In the genomic region with DNA sequence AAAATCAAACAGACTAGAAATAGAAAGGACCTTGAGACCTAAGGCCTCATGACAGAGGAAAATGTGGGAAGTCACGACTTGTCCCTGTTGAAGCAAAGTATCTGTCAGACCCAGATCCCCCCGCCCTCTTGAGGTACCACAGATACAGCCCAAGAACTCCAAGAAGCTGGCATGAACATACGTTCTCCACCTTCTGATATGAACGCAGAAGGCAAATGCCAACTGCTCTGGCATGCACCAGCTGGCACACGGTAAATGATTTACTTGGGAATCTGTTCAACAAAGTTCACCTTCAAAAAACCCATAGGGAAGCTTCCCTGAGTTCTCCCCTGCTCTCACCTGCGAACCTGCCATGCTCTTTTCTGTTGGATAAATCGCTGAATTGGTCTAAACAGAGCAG, we compare ENCODE assay signal across 30 mouse cellular contexts. TPM values are rescaled to one million over a fixed set of nuclear protein-coding genes. Genes with fewer than 3 reads are reported as not detected.
DNase-seq lines count a peak whose midpoint lies in the region; ATAC-seq and TF ChIP-seq lines count a peak whose summit lies in the region.
"Had no signal": no experiment of that assay in that cellular context is flagged by ENCODE, and none has a peak within 500 bp of the region (broad histone marks: within the 10 kb centered on the region; RNA-seq: fewer than 3 reads in every experiment).

No protein-coding gene starts in this region.

- DNase-seq in hindbrain, postnatal 0 days (ENCODE audit: low spot score), result peak; percentile 10
- no peak for DNase-seq in Patski (ENCODE audit: low read depth, low spot score)
- DNase-seq in kidney, adult 8-10 months, result peak; percentile 72 to 87
- DNase-seq in kidney, postnatal 10 days, result peak; percentile 43
- DNase-seq in adrenal gland, adult 18-20 months (ENCODE audit: low spot score in 2 of 2), result no peak
- no peak for DNase-seq in embryo, embryonic 9.5 days (ENCODE audit: extremely low spot score)
- DNase-seq in cerebellum, postnatal 36 days, result no peak
- DNase-seq: adrenal gland, postnatal 25 days; cerebellum, adult 18-20 months; cerebellum, postnatal 14 days; gastrocnemius, adult 2 months; gastrocnemius, postnatal 36 days; layer of hippocampus, postnatal 36 days; left cerebral cortex, postnatal 4 days; lung, adult 2 months; lung, postnatal 10 days; right cerebral cortex, postnatal 25 days; spleen, adult 18-20 months; thymus, postnatal 14 days had no signal

- H3K4me1 ChIP-seq in hindbrain, postnatal 0 days (ENCODE audit: insufficient read depth, low read length), result no peaks in the 10 kb centered on the region
- H3K4me1 ChIP-seq in hindbrain, embryonic 13.5 days (replicated peaks), result no peaks in the 10 kb centered on the region
- H3K4me1 ChIP-seq: embryonic facial prominence, embryonic 12.5 days; forebrain, embryonic 15.5 days; hindbrain, embryonic 12.5 days; midbrain, embryonic 13.5 days had no signal

- H3K4me3 ChIP-seq in hindbrain, postnatal 0 days (ENCODE audit: low read length), result no peak overlapping the region
- H3K4me3 ChIP-seq in hindbrain, embryonic 13.5 days, result no peak overlapping the region
- H3K4me3 ChIP-seq: embryonic facial prominence, embryonic 12.5 days; forebrain, embryonic 15.5 days; gastrocnemius, adult 2 months; hindbrain, embryonic 12.5 days; midbrain, embryonic 13.5 days had no signal

- no peaks in the 10 kb centered on the region for H3K27me3 ChIP-seq in hindbrain, postnatal 0 days (ENCODE audit: insufficient read depth, low read length)
- H3K27me3 ChIP-seq in hindbrain, embryonic 13.5 days, result no peaks in the 10 kb centered on the region
- no peaks in the 10 kb centered on the region for H3K27me3 ChIP-seq in Patski
- H3K27me3 ChIP-seq: embryonic facial prominence, embryonic 12.5 days; forebrain, embryonic 15.5 days; hindbrain, embryonic 12.5 days; midbrain, embryonic 13.5 days had no signal

- no peak overlapping the region for H3K27ac ChIP-seq in hindbrain, postnatal 0 days
- no peak overlapping the region for H3K27ac ChIP-seq in hindbrain, embryonic 13.5 days
- H3K27ac ChIP-seq: embryonic facial prominence, embryonic 12.5 days; forebrain, embryonic 15.5 days; gastrocnemius, adult 2 months; hindbrain, embryonic 12.5 days; liver, embryonic 14.5 days; macrophage; midbrain, embryonic 13.5 days had no signal

- H3K9me3 ChIP-seq in hindbrain, postnatal 0 days (ENCODE audit: low read length), result no peaks in the 10 kb centered on the region
- H3K9me3 ChIP-seq in hindbrain, embryonic 13.5 days, result no peaks in the 10 kb centered on the region
- H3K9me3 ChIP-seq: embryonic facial prominence, embryonic 12.5 days; forebrain, embryonic 15.5 days; hindbrain, embryonic 12.5 days; midbrain, embryonic 13.5 days had no signal

- 79% methylated on average over 7 of the region's 7 CpGs for WGBS in hindbrain, postnatal 0 days
- 91% methylated on average over 7 of the region's 7 CpGs for WGBS in hindbrain, embryonic 13.5 days

- POLR2A ChIA-PET in Patski (lab: Charles Lee), result interaction anchor here (0.7 kb wide), 1 partner anchor 18 kb away, joined by 3 read pairs; no protein-coding TSS in a partner anchor

- H3K9ac ChIP-seq in hindbrain, postnatal 0 days (replicated peaks; ENCODE audit: low read length), result no peak overlapping the region
- no peak overlapping the region for H3K9ac ChIP-seq in hindbrain, embryonic 13.5 days
- H3K9ac ChIP-seq: embryonic facial prominence, embryonic 12.5 days; forebrain, embryonic 15.5 days; hindbrain, embryonic 12.5 days; liver, embryonic 14.5 days; midbrain, embryonic 13.5 days had no signal

- in situ Hi-C loops in Patski (cut with MboI; ENCODE audit: low pct_unique_long_range_greater_than_20kb), result no loop called here

- ATAC-seq in hindbrain, postnatal 0 days, result no peak
- no peak for ATAC-seq in hindbrain, embryonic 13.5 days (ENCODE audit: low FRiP score)
- peak; percentile 26 for ATAC-seq in Patski
- ATAC-seq: forebrain, embryonic 15.5 days; intestine, postnatal 0 days; midbrain, embryonic 13.5 days had no signal

- TF ChIP-seq CTCF in hindbrain, postnatal 0 days (IDR thresholded peaks at IDR 0.05; ENCODE audit: low read depth), result no peak
- no peak for TF ChIP-seq CTCF in Patski (IDR thresholded peaks at IDR 0.05)

- CTCF ChIA-PET in Patski (lab: Charles Lee), result interaction anchor here (1.3 kb wide), 2 partner anchors 9 to 10 kb away, joined by 3 read pairs; no protein-coding TSS in a partner anchor

- H3K36me3 ChIP-seq in hindbrain, postnatal 0 days (ENCODE audit: insufficient read depth, low read length), result no peaks in the 10 kb centered on the region
- no peaks in the 10 kb centered on the region for H3K36me3 ChIP-seq in hindbrain, embryonic 13.5 days
- H3K36me3 ChIP-seq: embryonic facial prominence, embryonic 12.5 days; forebrain, embryonic 15.5 days; hindbrain, embryonic 12.5 days; midbrain, embryonic 13.5 days had no signal

- no peak overlapping the region for H3K4me2 ChIP-seq in hindbrain, postnatal 0 days (ENCODE audit: low read depth, low read length)
- H3K4me2 ChIP-seq in hindbrain, embryonic 13.5 days, result no peak overlapping the region
- H3K4me2 ChIP-seq: embryonic facial prominence, embryonic 12.5 days; forebrain, embryonic 15.5 days; hindbrain, embryonic 12.5 days; midbrain, embryonic 13.5 days had no signal

RNA-seq across cellular contexts. Expression of gene Col4a3, which starts 19.1 kb away (rescaled TPM):
- total RNA-seq in hindbrain, postnatal 0 days (2014; rRNA removed), result 0.29 and 0.94 TPM in 2 replicates
- 0.71 and 0.79 TPM in 2 replicates for polyA plus RNA-seq in hindbrain, postnatal 0 days (2015; fragmentation: Nextera tagmentation; extraction: Ambion mirVana)
- polyA plus RNA-seq in hindbrain, embryonic 13.5 days (2015; fragmentation: Nextera tagmentation; extraction: Ambion mirVana), result 0.23 and 0.25 TPM in 2 replicates
- polyA plus RNA-seq in Patski (2021), result 70.1 TPM
- total RNA-seq in adrenal gland, adult 18-20 months (2021), result 1 to 10 TPM; 1.5 to 2.3 TPM
- total RNA-seq: megakaryocyte-erythroid progenitor cell, adult 5-6 weeks; neutrophil, adult 5-6 weeks had no signal
- polyA plus RNA-seq: macrophage had no signal

RNA-seq across cellular contexts. Expression of gene Col4a4, which starts 19.2 kb away (rescaled TPM):
- 0.42 and 0.61 TPM in 2 replicates for total RNA-seq in hindbrain, postnatal 0 days (2014; rRNA removed)
- 0.40 and 0.61 TPM in 2 replicates for polyA plus RNA-seq in hindbrain, postnatal 0 days (2015; fragmentation: Nextera tagmentation; extraction: Ambion mirVana)
- polyA plus RNA-seq in hindbrain, embryonic 13.5 days (2015; fragmentation: Nextera tagmentation; extraction: Ambion mirVana), result 0.26 and 0.32 TPM in 2 replicates
- 43.2 TPM for polyA plus RNA-seq in Patski (2021)
- total RNA-seq in adrenal gland, adult 18-20 months (2021), result 1 to 10 TPM; 4.2 to 5.0 TPM
- total RNA-seq: megakaryocyte-erythroid progenitor cell, adult 5-6 weeks; MEL; neutrophil, adult 5-6 weeks had no signal
- polyA plus RNA-seq: macrophage had no signal

Comparison
In these comparisons a context has a peak if more than half of its experiments do, and no peak if none do; other contexts are left out.
1. DNase-seq: peak in hindbrain, postnatal 0 days (single experiment), kidney, adult 8-10 months (2 of 2) and kidney, postnatal 10 days (single experiment); none in Patski (single experiment), adrenal gland, adult 18-20 months (0 of 2), embryo, embryonic 9.5 days (single experiment) and cerebellum, postnatal 36 days (0 of 2).
2. RNA of gene Col4a3, which starts 19.1 kb away (polyA plus RNA-seq): 70.1 TPM in Patski (single experiment); 0.71 to 0.79 TPM in hindbrain, postnatal 0 days and 0.23 to 0.25 TPM in hindbrain, embryonic 13.5 days; every median in the first group is over 10 times any median in the second.
3. RNA of gene Col4a4, which starts 19.2 kb away (polyA plus RNA-seq): 43.2 TPM in Patski (single experiment); 0.40 to 0.61 TPM in hindbrain, postnatal 0 days and 0.26 to 0.32 TPM in hindbrain, embryonic 13.5 days; every median in the first group is over 10 times any median in the second.